Mouse (Mus musculus): ENCODE data around the gene Dnah7b.
"Not testable (repeated sequence)": the region's sequence is repeated elsewhere in the genome, so short reads cannot be mapped to it uniquely, and the experiment has no call there.

Dnah7b gene

GRCm38 (mm10) chr1:46066015-46066414 is at the start of gene Dnah7b:
Gene Dnah7b, plus strand, starts transcription at chr1:46066315.
- DNase-seq: no peak

- DNase-seq: peak; percentile 11
Measured at GRCm38 (mm10) chr1:46018382-46018977, 47.6 kb upstream of the Dnah7b start.

- DNase-seq: peak; percentile 9
Measured at GRCm38 (mm10) chr1:46022262-46022661, 43.9 kb upstream of the Dnah7b start.

DNA sequence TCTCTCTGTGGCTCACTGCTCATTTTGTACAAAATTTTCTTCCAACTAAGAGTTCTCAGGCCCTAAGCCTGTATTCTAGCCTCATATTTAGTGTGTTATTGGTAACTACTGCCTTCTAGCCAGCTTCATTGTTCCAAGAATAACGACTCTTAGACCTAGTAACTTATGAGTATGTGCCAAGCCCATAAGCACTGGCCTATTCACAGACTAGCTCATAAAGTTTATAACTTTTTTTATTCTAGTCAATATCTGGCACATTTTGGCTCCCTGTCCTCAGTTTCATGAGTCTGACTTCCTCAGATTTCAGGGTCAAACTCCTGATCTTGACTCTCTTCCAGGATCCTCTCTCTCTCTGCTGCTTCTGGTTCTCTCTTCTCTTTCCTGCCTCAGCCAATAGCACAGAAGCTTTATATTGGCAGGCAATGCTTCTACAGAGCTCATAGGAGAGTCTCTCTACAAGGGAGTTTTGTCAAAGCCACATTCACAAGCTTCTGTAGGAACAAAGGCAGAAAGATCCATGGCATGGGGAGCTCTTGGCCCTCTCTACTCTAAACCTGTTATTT is 34.0 kb upstream of the Dnah7b start:
- DNase-seq: no peak

GRCm38 (mm10) chr1:46048188-46048587 is 17.9 kb upstream of the Dnah7b start:
- DNase-seq: no peak

DNA sequence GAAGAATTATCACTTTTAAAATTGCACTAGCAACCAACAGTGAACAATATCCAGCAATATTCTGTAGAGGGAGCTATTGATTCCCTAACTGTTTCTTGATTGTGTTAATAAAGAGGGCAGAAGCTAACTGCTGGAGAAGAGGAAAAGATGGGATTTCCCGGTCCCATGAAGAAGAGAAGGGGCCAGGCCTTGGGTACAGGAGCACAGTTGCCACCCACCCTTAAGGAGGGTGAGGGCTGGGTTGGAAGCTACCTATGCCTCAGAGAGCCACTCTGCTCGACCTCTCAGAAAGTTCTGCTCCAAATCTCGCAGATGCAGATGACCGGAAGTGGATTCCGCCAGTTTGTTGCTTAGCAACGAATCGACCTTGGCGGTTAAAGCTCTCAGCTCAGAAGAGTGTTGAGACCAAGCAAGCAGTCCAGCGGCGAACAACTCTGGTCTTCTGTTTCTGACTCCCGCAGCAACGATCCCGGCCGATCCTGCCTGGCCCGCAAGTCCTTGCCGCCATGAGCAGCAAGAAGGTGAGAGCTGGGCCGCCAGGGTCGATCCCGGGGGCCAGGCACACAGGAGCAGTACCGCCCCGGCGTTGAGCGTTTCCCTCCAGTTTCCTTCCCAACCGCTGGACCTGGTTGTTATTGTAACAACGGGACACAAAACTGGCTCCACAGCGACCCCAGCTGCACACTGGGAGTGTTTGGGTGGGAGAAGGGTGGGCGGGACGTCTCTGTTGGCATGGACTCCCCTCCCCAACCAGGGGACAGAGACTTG is 553 bp downstream of the Dnah7b start:
- DNase-seq: peak; percentile 24

GRCm38 (mm10) chr1:46068787-46069186 is 2.7 kb downstream of the Dnah7b start:
- DNase-seq: not testable (repeated sequence)

DNA sequence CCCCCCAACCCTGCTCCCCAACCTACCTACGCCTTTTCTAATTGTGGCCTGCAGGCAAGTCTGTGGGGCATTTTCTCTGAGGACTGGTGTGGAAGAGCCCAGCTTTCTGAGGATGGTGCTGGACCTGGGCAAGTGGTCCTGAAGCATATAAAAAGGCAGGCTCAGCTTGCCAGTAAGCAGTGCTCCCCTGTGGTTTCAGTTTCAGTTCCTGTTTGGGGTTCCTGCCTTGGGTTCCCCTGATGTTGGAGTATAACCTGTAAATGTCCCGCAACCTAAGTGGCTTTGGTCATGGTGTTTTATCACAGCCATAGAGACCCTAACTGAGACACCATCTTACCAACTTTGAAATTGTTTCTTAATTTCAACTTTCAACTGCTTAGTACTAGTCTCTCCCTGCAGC is 11.8 kb downstream of the Dnah7b start:
- no peak for DNase-seq

- no peak for DNase-seq
Measured at GRCm38 (mm10) chr1:46100484-46100883, 34.4 kb downstream of the Dnah7b start.

- DNase-seq: not testable (repeated sequence)
Measured at GRCm38 (mm10) chr1:46112606-46113005, 46.5 kb downstream of the Dnah7b start.

- DNase-seq: not testable (repeated sequence)
Measured at GRCm38 (mm10) chr1:46117179-46117578, 51.1 kb downstream of the Dnah7b start.

DNA sequence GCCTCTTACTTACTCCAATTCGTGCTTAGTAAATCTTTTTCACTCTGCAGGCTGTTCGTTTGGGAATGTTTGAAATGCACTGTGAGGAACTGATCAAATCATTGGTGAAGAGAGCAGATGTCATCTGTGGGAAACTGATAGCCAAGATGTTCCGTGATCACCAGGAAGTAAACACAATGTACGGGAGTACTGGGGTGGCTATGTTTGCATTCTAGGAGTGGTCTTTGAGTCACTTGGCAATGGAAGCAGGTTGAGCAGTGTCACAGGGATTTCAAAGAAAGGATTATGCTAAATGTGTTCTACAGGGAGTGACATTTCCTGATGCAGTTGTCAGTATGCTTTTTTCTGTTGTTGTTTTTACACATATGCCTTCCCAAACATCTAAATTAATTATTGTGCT is 61.9 kb downstream of the Dnah7b start:
- no peak for DNase-seq

- not testable (repeated sequence) for DNase-seq
Measured at GRCm38 (mm10) chr1:46196835-46197234, 130.7 kb downstream of the Dnah7b start.

GRCm38 (mm10) chr1:46201169-46201568 is 135.1 kb downstream of the Dnah7b start:
- peak; percentile 10 for DNase-seq

DNA sequence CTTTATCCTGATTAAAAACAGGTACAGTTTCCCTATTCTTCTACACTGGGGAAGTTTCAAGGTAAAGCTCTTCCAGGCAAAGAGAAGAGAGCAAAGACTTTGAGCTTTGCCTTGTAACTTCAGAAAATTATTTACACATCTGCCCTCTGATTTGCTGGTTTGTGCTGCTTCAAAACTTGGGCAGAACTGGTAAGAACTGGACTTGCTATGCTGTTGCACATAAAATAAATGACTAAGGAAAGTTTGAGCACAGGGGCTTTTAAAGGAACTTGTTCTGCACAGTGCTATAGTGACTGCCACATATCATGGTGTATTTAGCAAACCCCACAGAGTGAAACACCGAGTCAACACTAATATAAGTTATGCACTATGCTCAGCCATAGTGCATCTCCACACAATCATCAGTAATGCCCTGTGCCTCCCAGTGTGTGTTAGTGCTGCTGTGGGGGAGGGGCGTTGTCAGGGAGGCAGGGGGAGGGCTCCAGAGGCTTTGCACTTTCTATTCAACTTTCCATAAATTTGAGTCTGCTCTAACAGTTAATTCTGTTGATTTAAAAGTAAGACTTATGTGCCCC is 144.0 kb downstream of the Dnah7b start:
- not testable (repeated sequence) for DNase-seq

DNA sequence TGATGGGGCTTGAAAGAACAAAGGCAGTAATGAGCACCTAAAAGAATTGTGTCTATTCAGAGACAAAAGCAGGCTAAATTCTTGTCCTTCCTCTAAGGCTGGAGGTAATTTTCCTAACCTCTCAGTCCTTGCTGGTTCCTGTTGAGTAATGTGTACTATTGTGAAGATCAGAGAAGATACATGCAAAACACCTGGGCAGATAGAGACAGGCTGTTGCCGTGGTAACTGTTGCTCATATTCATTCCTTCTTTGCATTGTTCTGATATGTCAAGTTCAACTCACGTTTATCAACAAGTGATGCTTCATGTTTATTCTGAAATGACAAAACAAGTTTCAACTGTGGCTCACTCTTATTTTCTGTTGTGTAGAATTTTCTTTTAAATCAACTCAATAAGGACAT is 156.6 kb downstream of the Dnah7b start:
- DNase-seq: not testable (repeated sequence)

DNA sequence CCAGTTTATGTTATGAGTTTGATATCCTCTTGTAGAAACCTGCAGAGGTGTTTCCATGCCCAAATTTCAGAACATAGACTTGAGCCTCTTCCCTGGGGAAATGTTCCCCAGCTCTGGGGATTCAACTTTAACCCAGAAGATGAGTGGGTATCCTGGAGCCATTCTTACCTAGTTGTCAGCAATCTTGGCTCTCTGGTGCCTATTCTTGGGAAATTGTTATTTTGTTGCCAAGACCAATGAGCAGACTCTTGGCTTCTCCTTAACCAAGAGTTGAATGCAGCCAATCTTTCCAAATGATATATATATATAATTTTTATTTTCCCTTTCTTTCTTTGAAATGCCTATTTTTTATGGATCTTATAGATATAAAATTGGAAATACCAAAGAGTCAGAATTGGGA is 160.0 kb downstream of the Dnah7b start:
- DNase-seq: not testable (repeated sequence)

DNA sequence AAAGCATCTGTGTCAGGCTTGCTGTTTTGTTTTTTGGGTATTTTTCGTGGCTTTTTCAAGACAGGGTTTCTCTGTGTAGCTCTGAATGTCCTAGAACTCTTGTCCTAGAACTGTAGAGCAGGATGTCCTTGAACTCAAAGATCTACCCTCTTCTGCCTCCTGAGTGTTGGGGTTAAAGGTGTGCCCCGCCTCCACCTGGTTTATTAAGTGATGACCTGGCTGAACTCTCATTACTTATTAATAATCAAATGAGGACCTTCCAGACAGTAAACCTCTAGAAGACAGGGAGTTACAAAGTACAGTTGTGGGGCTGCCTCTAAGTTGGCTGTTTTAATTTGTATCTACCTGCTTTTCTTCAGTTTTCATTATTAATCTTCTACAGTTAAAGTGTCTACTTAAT is 202.7 kb downstream of the Dnah7b start:
- DNase-seq: not testable (repeated sequence)

DNA sequence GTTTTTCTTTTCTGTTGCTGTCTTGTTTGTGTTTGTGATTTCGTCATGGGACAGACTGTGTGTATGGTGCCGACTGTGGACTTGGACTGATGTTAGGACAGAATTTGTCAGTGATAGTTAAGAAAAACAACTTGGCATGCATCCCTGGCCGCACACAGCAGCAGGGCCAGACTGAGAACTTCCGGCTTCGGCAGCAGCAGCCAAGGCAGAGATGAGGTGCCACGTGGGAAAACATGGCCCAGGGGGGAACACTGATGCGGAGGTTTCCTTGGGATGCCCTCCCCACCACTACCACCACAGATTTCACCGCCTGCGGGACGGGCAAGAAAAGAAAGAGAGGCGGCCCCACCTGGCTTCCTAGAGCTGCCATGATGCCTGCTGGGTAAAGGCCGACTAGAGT is 205.8 kb downstream of the Dnah7b start:
- no peak for DNase-seq

GRCm38 (mm10) chr1:46278057-46278910 is 212.2 kb downstream of the Dnah7b start:
- DNase-seq: not testable (repeated sequence)

DNA sequence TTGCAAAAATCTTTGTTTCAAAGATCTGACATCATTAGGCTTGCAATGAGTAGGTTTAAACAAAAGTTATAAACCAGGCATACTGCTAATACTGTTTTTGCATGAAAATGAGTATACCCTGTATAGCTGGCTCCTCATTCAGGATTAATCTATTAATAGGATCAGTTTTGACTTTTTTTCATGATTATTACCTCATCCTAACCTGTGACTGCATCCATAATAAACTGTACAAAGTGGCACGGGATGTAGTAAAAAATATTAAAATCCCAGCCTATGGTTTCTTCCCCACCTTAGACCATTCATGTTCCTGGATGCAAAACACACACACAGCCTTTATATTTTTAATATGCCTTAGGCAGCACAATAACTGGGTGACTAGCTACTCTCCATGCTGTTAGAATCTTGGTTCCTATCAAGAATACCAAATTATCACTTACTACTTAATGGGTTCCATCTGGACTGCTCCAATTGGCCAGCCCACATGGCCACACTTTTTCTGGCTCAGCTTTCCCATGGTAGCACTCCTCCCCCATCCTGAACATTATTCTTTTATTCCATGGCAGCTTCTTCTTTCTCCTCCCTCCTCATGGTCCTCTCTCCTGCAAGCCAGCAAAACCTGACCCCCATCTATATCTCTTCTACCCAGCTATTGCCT is 212.9 kb downstream of the Dnah7b start:
- not testable (repeated sequence) for DNase-seq

- not testable (repeated sequence) for DNase-seq
Measured at GRCm38 (mm10) chr1:46294451-46294850, 228.3 kb downstream of the Dnah7b start.

Data from right cerebral cortex, postnatal 25 days (tissue).